Mouse (Mus musculus) ES-Bruce4 (cell line): Measurements from ENCODE around the gene Agpat4. TPM values are rescaled to one million over a fixed set of nuclear protein-coding genes. Genes with fewer than 3 reads are reported as not detected.

Source experiments
- H3K27ac ChIP-seq: 2 replicates; pipeline ENCODE4 v1.5.1; 2012; ENCODE audit warnings: low read length, inconsistent platforms; ENCODE audit not compliant: insufficient read depth
- H3K27me3 ChIP-seq: 2 replicates; pipeline ENCODE4 v1.6.1; 2012; ENCODE audit warnings: mild to moderate bottlenecking, low read length, inconsistent platforms; ENCODE audit not compliant: control insufficient read depth, poor library complexity, insufficient read depth, severe bottlenecking
- H3K36me3 ChIP-seq: 2 replicates; pipeline ENCODE4 v1.6.1; 2012; ENCODE audit warnings: inconsistent platforms, mild to moderate bottlenecking, low read length, moderate library complexity; ENCODE audit not compliant: control insufficient read depth, poor library complexity, insufficient read depth, severe bottlenecking
- H3K4me1 ChIP-seq: one replicate; pipeline ENCODE4 v1.8.1; 2011; ENCODE audit warnings: low read length; ENCODE audit not compliant: control insufficient read depth, insufficient read depth
- H3K4me3 ChIP-seq: 2 replicates; pipeline ENCODE4 v1.5.1; 2011; ENCODE audit warnings: low read depth, mild to moderate bottlenecking, low read length
- H3K9ac ChIP-seq: 2 replicates; pipeline ENCODE4 v1.6.1; 2012; ENCODE audit warnings: low read depth, mild to moderate bottlenecking, inconsistent platforms; ENCODE audit not compliant: poor library complexity, severe bottlenecking
- H3K9me3 ChIP-seq: replicated peaks from 2 replicates; pipeline ENCODE4 v1.6.1; 2012; ENCODE audit warnings: mild to moderate bottlenecking, low read length, inconsistent platforms; ENCODE audit not compliant: control insufficient read depth, poor library complexity, insufficient read depth, severe bottlenecking
- CTCF ChIP-seq: IDR thresholded peaks from one replicate; pipeline ENCODE4 v1.8.1; 2011; ENCODE audit warnings: low read depth, low read length
- EP300 ChIP-seq: IDR thresholded peaks from 2 replicates; pipeline ENCODE4 v1.6.1; 2011; ENCODE audit warnings: low read depth, low read length; ENCODE audit not compliant: insufficient read depth
- POLR2A ChIP-seq: IDR thresholded peaks from one replicate; pipeline ENCODE4 v1.8.1; 2011; ENCODE audit warnings: low read length; ENCODE audit not compliant: insufficient read depth
- polyA plus RNA-seq: library from polyadenylated mRNA; stranded (reverse); fragments of >200 nt; gene quantifications from 2 replicates; pipeline ENCODE4 v1.2.4, GENCODE M21; 2011; ENCODE audit warnings: low read depth; ENCODE audit not compliant: missing spikeins, insufficient read depth, insufficient read length

Agpat4 gene
- polyA plus RNA-seq = 80.4 and 83.7 TPM in 2 replicates

- H3K4me3 ChIP-seq = peak within 1 kb of the TSS; percentile 96
- H3K27ac ChIP-seq = peak within 1 kb of the TSS; percentile 87
- H3K9me3 ChIP-seq = peaks cover 11% of the 10 kb centered on the region
- H3K36me3 ChIP-seq = no peaks in the 10 kb centered on the region; the same call in 1 of the 2 replicates
- H3K9ac ChIP-seq = peak within 1 kb of the TSS; percentile 85
- TF ChIP-seq CTCF (no peak), EP300 (no peak), POLR2A (no peak)
- peaks cover 4% of the 10 kb centered on the region for H3K4me1 ChIP-seq
- no peaks in the 10 kb centered on the region for H3K27me3 ChIP-seq
These were observed at the start of gene Agpat4 for GRCm38 (mm10) chr17:12118561-12118925. TSS of gene Agpat4 (plus strand) at chr17:12118704.

GRCm38 (mm10) chr17:12076816-12077215 lies 41.7 kb upstream of the Agpat4 start:
- H3K27ac ChIP-seq = no peak overlapping the region
- H3K4me3 ChIP-seq = no peak overlapping the region
- peaks cover 12% of the 10 kb centered on the region for H3K9me3 ChIP-seq
- H3K9ac ChIP-seq = no peak overlapping the region
- H3K27me3 ChIP-seq = no peaks in the 10 kb centered on the region
- H3K4me1 ChIP-seq = no peaks in the 10 kb centered on the region
- no peak for TF ChIP-seq POLR2A
- no peak for TF ChIP-seq EP300
- TF ChIP-seq CTCF = no peak
- H3K36me3 ChIP-seq = no peaks in the 10 kb centered on the region

- H3K4me3 ChIP-seq = no peak overlapping the region
- H3K9me3 ChIP-seq = peaks cover 4% of the 10 kb centered on the region
- TF ChIP-seq CTCF (no peak), EP300 (no peak), POLR2A (no peak)
- no peaks in the 10 kb centered on the region for H3K36me3 ChIP-seq
- H3K27me3 ChIP-seq = no peaks in the 10 kb centered on the region
- no peak overlapping the region for H3K27ac ChIP-seq
- H3K4me1 ChIP-seq = no peaks in the 10 kb centered on the region
- no peak overlapping the region for H3K9ac ChIP-seq
These were observed 37.6 kb upstream of the Agpat4 start for GRCm38 (mm10) chr17:12080656-12081495.

- Histone ChIP-seq H3K27me3 (no peaks in the 10 kb centered on the region), H3K4me1 (no peaks in the 10 kb centered on the region), H3K9ac (no peak overlapping the region), H3K36me3 (no peaks in the 10 kb centered on the region), H3K4me3 (no peak overlapping the region), H3K9me3 (no peaks in the 10 kb centered on the region; the same call in 1 of the 2 replicates), H3K27ac (no peak overlapping the region)
- TF ChIP-seq EP300 (no peak), CTCF (no peak), POLR2A (no peak)
These were observed 36.3 kb upstream of the Agpat4 start for GRCm38 (mm10) chr17:12082201-12082600.

- TF ChIP-seq POLR2A (no peak), CTCF (no peak), EP300 (no peak)
- H3K9me3 ChIP-seq = no peaks in the 10 kb centered on the region
- H3K4me1 ChIP-seq = no peaks in the 10 kb centered on the region
- no peak overlapping the region for H3K9ac ChIP-seq
- no peak overlapping the region for H3K4me3 ChIP-seq
- H3K27me3 ChIP-seq = no peaks in the 10 kb centered on the region
- no peak overlapping the region for H3K27ac ChIP-seq
- no peaks in the 10 kb centered on the region for H3K36me3 ChIP-seq
These were observed 28.1 kb upstream of the Agpat4 start for GRCm38 (mm10) chr17:12090261-12090927.
